Mouse (Mus musculus) MEL (cell line): ENCODE measurements around the gene Asah2.

Experiments
- CTCF ChIP-seq, 3 experiments: IDR thresholded peaks in 2 of 3; conservative IDR thresholded peaks in 1 of 3; 2 replicates each; pipeline ENCODE4 v1.5.1; 2011 to 2012; ENCODE audit warnings: low read length in 3 of 3, low read depth in 2 of 3, mild to moderate bottlenecking in 2 of 3, improper control_type of control experiment in 1 of 3, inconsistent platforms in 1 of 3, mixed read lengths in 1 of 3, moderate library complexity in 1 of 3; ENCODE audit not compliant: control insufficient read depth in 1 of 3, insufficient read depth in 1 of 3, poor library complexity in 1 of 3, severe bottlenecking in 1 of 3
- EP300 ChIP-seq, 2 experiments: IDR thresholded peaks; 2 replicates each; pipeline ENCODE4 v1.6.1; 2011; ENCODE audit warnings: improper control_type of control experiment in 2 of 2, low read length in 2 of 2, low read depth in 1 of 2, mild to moderate bottlenecking in 1 of 2
- GABPA ChIP-seq: IDR thresholded peaks from 2 replicates; pipeline ENCODE4 v1.6.1; 2012; ENCODE audit warnings: low read depth, mild to moderate bottlenecking, inconsistent platforms, low read length, improper control_type of control experiment, moderate library complexity
- GATA1 ChIP-seq: IDR thresholded peaks from 2 replicates; pipeline ENCODE4 v1.6.1; 2011; ENCODE audit warnings: low read depth, low read length, improper control_type of control experiment
- HCFC1 ChIP-seq: IDR thresholded peaks from 2 replicates; pipeline ENCODE4 v1.6.1; 2012; ENCODE audit warnings: low read depth, mild to moderate bottlenecking, inconsistent platforms, low read length, improper control_type of control experiment, moderate library complexity
- KAT2A ChIP-seq: conservative IDR thresholded peaks from 2 replicates; pipeline ENCODE4 v1.6.1; 2012; ENCODE audit warnings: low read depth, low read length, improper control_type of control experiment, inconsistent platforms
- MXI1 ChIP-seq: IDR thresholded peaks from 2 replicates; pipeline ENCODE4 v1.6.1; 2011; ENCODE audit warnings: mild to moderate bottlenecking, low read depth, low read length, improper control_type of control experiment
- NELFE ChIP-seq: IDR thresholded peaks from 2 replicates; pipeline ENCODE4 v1.6.1; 2011; ENCODE audit warnings: low read depth, low read length, improper control_type of control experiment
- NRF1 ChIP-seq: IDR thresholded peaks from 2 replicates; pipeline ENCODE4 v1.6.1; 2014; ENCODE audit warnings: low read depth, mild to moderate bottlenecking, inconsistent platforms, low read length, improper control_type of control experiment, moderate library complexity; ENCODE audit not compliant: poor library complexity, insufficient read depth, severe bottlenecking
- POLR2A ChIP-seq, 2 experiments: IDR thresholded peaks; 2 replicates each; pipeline ENCODE4 v1.6.1; 2011 to 2012; ENCODE audit warnings: low read length in 2 of 2, mild to moderate bottlenecking in 2 of 2, control low read depth in 1 of 2, improper control_type of control experiment in 1 of 2, low read depth in 1 of 2, moderate library complexity in 1 of 2; ENCODE audit not compliant: control insufficient read depth in 1 of 2, insufficient read depth in 1 of 2, poor library complexity in 1 of 2
- TBP ChIP-seq: IDR thresholded peaks from 2 replicates; pipeline ENCODE4 v1.8.0; 2011; ENCODE audit warnings: low read depth, low read length, improper control_type of control experiment
- TCF12 ChIP-seq: IDR thresholded peaks from 2 replicates; pipeline ENCODE4 v1.6.1; 2014; ENCODE audit warnings: low read depth, mild to moderate bottlenecking, inconsistent platforms, low read length, improper control_type of control experiment, moderate library complexity
- USF1 ChIP-seq: IDR thresholded peaks from 2 replicates; pipeline ENCODE4 v1.6.1; 2014; ENCODE audit warnings: low read depth, mild to moderate bottlenecking, inconsistent platforms, low read length, improper control_type of control experiment, moderate library complexity

GRCm38 (mm10) chr19:32051251-32051650 is 56.8 kb downstream of the Asah2 start:
- no peak for TF ChIP-seq NELFE
- no peak for TF ChIP-seq POLR2A (IDR thresholded peaks at IDR 0.05; ENCODE audit: control insufficient read depth in 1 of 2, insufficient read depth in 1 of 2, low read depth in 1 of 2, low read length in 2 of 2, poor library complexity in 1 of 2)
- TF ChIP-seq KAT2A: no peak
- no peak for TF ChIP-seq TBP
- no peak for TF ChIP-seq GABPA
- no peak for TF ChIP-seq MXI1
- TF ChIP-seq CTCF (IDR thresholded peaks at IDR 0.05 in 2 of 3, conservative IDR thresholded peaks at IDR 0.05 in 1 of 3; ENCODE audit: control insufficient read depth in 1 of 3, insufficient read depth in 1 of 3, low read depth in 2 of 3, low read length in 3 of 3, poor library complexity in 1 of 3, severe bottlenecking in 1 of 3): no peak
- TF ChIP-seq EP300 (IDR thresholded peaks at IDR 0.05; ENCODE audit: low read depth in 1 of 2, low read length in 2 of 2): no peak
- TF ChIP-seq USF1: no peak
- TF ChIP-seq GATA1: no peak
- no peak for TF ChIP-seq HCFC1
- TF ChIP-seq NRF1: no peak
- TF ChIP-seq TCF12: no peak
